Mouse (Mus musculus): ENCODE data around the gene Zp1.
A peak's percentile ranks its signal among the peaks of the same experiment; 100 is the strongest.

Gene Zp1

DNA sequence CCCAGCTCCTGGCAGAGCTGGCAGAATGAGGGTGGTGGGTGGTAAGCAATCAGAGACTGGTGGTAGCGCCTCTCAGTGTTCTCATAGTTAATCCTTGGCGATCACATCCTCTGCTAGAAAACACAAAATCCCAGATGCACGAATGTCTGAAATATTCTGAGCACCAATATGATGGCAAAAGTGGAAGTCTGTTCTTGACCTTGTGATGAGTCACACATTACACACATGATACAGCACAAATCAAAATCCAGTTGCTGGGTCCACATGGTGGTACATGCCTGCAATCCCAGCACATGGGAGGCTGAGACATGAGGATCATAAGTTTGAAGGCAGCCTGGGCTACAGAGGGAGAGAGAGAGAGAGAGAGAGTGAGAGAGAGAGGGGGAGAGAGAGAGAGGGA lies 626 bp upstream of the Zp1 start:
- DNase-seq: no peak

DNA sequence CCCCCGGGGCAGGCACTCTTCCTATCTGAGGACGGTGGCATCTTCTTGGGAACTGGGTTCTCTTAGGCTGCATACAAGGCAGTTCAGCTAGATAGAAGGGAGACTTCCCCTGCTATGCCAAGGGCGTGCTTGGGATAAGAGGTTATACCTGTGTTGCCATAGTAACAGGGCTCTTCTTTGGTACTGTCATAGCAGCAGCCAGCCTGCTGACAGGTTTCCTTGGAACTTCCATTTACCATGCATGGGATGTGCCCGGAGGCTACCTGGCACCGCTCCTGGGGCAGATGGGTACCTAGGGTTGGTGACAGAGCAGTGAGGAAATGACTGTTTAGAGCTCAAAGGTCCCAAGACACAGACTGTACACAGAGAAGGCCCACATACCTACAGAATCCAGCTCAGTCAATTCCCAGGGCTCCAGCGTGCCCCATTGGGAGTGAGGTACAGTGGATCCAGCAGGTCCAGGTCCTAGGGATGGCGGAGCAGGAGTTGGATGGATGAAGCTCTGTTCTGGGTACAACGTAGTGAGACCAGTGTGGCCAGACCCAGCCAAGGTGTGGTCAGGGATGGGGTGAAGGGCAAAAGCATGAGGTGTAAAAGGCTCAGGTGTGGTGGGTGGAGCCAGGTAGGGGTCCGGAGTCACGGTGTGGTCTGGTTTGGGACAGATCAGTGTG lies 2.0 kb downstream of the Zp1 start:
- no peak for DNase-seq

DNA sequence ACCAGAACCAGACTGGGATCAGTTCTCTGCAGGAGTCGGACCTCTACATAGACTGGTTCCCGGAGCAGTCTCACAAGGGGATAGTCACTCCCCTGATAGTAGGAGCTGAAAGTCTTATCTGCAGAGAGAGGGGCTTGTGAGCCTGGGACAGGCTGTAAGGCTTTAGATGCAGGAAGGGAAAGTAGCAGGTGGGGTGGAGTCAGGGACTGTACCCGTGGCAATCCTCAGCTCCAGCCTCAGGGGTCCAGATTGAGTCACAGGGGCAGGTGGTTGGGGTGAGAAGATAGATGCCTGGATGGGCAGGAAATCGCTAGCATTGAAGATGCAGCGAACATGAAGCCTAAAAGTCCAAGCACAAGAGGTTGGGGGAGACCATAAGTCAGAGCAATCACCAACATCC lies 3.9 kb downstream of the Zp1 start:
- DNase-seq: no peak

DNA sequence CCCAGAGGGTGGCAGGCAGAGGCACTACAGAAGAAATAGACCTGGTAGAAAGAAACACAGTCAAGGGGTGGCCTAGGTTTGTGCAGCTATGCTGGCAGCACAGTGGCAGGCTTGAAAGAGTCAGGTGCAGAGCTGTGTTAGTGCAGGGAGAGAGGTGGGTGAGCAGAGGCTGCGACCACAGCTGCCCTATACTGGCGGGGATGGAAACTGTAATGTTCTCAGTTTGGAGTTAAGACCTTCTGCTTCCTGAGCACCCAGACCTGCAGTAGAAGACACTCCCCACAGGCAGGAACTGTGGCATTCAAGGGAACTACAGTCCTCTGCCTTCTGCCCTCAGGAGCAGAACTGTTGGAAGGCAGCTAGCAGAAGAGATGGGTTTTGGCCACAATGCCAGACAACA lies 5.6 kb downstream of the Zp1 start:
- DNase-seq: no peak

- DNase-seq: no peak
Observed at GRCm38 (mm10) chr19:10914291-10914690, 6.1 kb downstream of the Zp1 start.

- DNase-seq: no peak
Observed at GRCm38 (mm10) chr19:10909087-10909721, 11.2 kb downstream of the Zp1 start.

DNA sequence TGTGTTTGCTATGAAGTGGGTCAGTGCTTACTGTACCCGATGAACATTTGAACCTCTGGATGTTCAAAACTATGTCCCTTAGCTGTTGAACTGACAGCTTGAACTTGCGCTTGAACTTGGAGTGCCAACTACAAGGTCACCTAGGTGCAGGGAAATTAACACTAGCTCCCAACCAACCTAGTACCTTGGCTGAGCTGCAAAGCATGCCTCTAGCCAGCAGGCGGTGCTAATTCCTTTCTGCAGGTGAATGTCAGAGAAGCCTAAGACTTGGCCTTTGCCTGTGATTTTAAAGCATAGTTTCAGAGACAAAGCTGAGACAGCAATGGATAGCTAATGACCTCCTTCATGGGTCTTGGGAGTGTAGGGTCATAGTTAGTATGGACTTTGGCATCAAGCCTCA lies 12.5 kb downstream of the Zp1 start:
- peak; percentile 47 for DNase-seq

GRCm38 (mm10) chr19:10905728-10906000 lies 14.8 kb downstream of the Zp1 start:
- no peak for DNase-seq

DNA sequence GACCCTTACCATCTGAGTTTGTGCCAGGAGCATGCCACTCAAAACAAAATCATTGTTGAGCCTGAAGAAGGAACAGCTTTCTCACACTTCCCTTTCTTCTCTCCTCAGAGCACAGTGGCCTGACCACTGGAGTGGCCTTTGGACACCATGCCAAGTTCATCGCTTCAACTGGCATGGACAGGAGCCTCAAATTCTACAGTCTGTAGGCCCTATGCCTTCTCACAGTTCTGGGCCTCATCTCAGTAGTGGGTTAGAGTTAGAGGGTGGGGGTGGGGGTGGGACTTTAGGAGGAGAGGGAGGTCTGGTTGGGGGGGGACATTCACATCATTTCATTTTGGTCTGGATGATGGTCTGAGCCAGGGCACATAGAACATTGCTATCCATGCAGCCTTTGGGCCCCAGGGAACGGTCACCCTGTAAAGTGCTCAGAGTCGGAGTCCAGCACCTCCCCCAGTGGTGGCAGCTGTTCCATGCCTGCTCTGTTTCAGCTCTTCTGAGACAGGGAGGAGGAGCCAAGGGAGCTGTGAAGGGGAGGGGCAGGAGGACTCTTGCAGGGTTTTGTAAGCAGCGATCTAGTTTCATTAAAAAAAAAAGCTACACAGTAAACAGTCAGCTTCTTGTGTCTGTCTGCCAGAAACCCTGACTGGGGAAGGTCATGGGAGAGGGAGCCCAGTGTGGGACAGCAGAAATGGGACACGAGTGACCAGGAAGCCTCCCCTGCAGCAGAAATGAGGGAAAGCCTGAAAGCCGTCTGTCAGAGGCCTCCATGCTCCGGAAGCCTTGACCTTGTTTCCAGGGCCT lies 15.3 kb downstream of the Zp1 start:
- no peak for DNase-seq

DNA sequence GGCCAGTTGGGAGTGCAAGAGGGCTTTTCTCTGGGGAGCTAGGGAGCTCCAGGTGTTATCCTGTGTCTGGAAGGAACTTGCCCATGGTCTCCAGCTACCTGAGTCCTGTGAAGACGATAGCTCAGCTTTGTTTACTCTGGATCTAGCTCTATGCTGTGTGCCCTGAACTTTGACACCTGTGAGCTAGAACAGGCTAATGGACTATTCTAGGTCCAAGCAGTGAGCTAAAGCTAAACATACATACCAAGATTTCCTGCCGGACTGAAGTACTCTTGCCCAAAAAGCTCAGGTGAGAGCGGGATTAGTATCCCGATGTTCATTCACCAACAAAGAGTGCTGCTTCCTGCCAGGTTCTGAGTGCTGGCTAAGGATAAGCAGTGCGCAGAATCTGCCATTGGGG lies 15.9 kb downstream of the Zp1 start:
- DNase-seq: no peak

- DNase-seq: no peak
Observed at GRCm38 (mm10) chr19:10901046-10901445, 19.4 kb downstream of the Zp1 start.

GRCm38 (mm10) chr19:10900315-10900714 lies 20.1 kb downstream of the Zp1 start:
- DNase-seq: no peak

DNA sequence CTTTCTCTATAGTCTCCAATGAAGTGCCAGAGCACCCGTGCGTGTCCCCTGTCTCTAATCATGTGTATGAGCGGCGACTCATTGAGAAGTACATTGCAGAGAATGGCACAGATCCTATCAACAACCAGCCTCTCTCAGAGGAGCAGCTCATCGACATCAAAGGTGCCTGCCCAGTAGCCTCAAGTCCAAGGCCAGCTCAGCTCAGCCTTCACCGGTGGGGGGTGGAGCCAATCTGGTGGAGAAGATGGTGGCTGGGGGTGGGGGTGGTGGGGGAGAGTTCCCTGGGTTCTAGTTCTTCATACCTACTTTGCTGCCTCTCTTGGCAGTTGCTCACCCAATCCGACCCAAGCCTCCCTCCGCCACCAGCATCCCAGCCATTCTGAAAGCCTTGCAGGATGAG lies 22.9 kb downstream of the Zp1 start:
- DNase-seq: no peak

DNA sequence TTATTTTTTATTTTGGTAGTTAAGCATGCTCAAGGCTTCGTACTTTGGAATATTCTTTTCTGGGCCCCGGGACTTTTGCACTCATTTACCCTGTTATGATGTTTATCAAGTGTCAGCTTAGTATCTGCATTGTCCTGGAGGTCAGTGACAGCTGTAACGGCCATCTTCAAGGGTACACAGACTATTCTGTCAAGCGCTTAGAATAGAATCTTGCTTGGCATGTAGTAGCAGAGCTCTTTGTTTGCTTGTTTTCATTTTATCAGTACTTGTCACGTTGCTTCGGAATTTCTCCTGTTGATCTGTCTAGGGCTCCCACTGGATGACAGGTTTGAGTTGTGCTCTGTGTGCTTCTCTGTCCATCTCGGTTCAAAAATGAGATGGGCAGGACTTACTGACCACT lies 23.6 kb downstream of the Zp1 start:
- no peak for DNase-seq

GRCm38 (mm10) chr19:10895708-10896107 lies 24.7 kb downstream of the Zp1 start:
- no peak for DNase-seq

GRCm38 (mm10) chr19:10895016-10895528 lies 25.4 kb downstream of the Zp1 start, which contains the start of gene Prpf19:
Gene Prpf19 (plus strand): TSS chr19:10895231.
- peak; percentile 98 for DNase-seq

DNA sequence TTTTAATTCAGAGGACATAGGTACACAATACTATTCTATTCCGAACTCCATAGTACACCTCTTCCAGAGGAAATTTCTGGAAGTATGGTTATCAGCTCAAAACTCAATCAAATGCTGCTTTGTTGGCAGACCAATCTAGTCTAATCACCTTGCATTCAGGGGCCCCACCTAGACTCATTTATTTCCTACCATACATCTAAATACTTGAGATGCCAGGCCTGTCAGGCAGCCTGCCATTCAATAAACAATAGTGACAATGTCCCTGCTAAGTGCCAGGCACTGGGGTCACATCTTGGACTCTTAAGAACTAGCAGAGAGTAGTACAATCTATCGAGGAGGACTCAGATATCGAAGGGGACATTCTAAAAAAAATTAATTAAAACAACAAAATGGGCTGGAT lies 28.2 kb downstream of the Zp1 start:
- DNase-seq: no peak

DNA sequence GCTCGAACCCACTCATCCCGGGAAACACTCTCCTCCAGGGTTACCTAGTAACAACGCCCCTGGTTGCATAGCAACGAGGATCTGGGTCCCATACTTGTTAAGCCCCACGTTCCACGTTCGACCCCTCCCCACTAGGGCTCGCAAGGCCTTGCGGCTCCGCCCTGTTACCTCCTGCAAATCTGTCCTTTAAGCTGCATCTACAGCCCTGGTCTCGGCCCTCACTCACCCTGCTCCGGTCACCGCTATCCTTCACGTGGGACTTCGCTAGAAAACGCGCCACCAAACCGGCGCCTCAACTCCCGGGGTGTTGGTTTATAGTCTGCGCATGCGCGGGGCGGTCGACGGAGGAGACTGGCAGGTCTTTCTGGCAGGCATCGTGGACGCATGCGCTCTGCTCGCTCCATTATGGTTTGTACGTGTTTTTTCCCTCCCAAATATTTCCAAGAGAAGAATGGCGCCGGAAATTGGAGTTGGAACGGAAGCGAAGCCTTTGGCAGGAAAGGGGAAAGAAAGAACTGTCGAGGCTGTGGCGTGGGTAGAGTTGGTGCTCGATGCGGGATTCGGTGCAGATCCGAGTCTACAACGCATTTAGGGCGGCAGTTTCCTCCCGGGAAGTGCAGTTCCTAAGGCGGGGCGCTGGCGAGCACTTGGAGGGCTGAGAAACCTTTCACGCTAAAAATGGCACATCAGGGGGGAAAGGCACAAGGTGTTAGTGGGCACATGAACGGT lies 38.8 kb downstream of the Zp1 start, which contains the start of gene Tmem109:
TSS of gene Tmem109 (minus strand) at position 576 of the 729 bp plus-strand sequence.
- peak; percentile 93 for DNase-seq

DNA sequence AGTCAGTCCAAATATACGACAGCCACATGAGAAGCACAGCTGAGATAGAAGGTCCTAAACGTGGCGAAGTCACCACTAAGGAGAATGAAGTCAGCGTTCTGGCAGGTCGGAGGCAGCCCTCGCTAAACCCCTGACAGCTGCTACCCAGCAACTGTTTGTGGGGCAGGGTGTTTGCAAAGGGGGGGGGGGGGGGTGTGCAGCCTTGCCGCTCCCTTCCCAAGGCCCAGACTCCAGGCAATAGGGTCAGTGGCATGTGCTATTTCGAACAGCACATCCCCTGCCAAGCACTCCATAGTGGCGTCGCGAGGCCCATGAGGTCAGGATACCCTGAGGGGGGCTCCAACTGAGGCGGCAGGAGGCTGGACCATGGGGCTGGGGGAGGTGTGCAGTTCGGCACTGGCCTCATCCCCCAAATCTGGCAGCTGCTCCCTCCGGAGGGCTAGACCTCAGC lies 39.4 kb downstream of the Zp1 start:
- DNase-seq: no peak

DNA sequence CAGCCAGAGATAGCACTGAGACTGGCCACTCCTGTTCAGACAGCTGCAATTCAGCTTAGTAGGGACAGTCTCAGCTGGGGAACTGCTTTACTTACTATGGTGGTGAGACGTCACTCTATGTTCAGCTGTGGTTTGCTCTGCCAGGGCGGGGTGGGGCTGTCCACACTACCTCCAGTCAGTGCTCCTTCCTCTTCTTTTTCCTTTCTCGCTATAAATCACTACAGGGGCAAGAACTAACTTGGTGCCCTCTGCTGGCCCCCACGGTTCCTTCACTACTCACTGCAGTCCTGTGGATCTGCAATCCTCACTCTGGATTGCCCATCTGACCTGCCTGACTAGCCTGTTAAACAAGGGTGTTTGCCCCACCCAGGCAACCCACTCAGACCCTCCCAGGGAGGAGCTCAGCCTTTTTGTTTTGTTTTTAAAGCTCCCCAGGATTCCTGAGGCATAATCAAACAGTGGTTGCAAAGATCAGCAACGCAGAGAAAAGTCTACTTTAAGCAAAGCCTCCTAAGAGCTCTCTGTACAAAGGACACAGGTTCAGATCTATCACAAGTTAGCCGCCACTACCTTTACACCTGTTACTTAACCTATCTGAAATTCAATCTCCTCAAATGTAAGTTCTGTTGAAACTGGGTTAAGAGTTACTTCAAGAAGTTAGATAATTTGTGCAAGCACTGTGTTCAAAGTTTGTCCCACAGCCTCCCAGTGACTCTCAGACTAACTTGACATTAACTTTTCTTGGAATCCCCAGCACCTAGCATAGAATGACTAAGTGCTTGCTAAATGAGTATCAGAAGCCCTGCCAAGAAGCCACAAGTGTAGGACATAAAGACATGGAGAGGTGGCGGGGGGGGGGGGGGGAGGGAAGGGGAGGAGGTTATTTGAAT lies 40.1 kb downstream of the Zp1 start:
- peak; percentile 65 for DNase-seq

GRCm38 (mm10) chr19:10878201-10878837 lies 42.1 kb downstream of the Zp1 start:
- peak; percentile 73 for DNase-seq

Data from cerebellum, adult 8-10 months (tissue).